Mouse (Mus musculus): Measurements from ENCODE around the gene Spty2d1. TPM values are rescaled to one million over a fixed set of nuclear protein-coding genes. Genes with fewer than 3 reads are reported as not detected.

The Spty2d1 gene
- polyA plus RNA-seq, 1 experiment from 2014 or later: 11.8 TPM

DNA sequence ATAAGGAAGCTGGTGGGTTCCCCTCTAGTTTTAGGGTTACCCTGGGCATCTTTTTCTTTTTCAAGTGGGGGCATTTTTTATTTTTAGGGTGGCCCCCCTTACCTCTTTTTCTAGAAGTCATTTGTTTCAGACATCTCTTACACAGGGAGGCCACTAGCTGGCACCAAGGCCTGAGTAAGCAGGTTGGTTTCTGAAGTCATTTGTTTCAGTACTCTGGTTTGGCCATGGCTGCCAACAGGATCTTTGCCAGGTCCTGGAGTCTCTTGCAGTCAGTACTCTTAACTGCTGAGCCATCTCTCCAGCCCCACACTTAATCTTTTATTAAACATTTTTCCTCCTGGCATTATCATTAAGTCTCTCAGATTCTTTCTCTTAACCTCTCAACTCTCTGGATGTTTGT is 46.1 kb downstream of the Spty2d1 start:
- no peak for DNase-seq (ENCODE audit: low spot score)
- no peak; the same call in 1 of the 2 replicates for TF ChIP-seq CTCF (IDR thresholded peaks at IDR 0.05; ENCODE audit: low read depth)
- no peak overlapping the region for H3K4me2 ChIP-seq (replicated peaks; ENCODE audit: low read depth)
- H3K36me3 ChIP-seq (ENCODE audit: control insufficient read depth, insufficient read depth, low read length): no peaks in the 10 kb centered on the region
- peak overlapping the region; percentile 84 for H3K27ac ChIP-seq (replicated peaks)
- no peak overlapping the region for H3K4me3 ChIP-seq (ENCODE audit: low read depth, low read length)
- no peak overlapping the region for H3K9ac ChIP-seq (ENCODE audit: low read length)
- H3K4me1 ChIP-seq (replicated peaks; ENCODE audit: control insufficient read depth, insufficient read depth): 0 out of 2 replicates have a peak, but pooled peaks cover 2% of the 10 kb centered on the region
- ATAC-seq (ENCODE audit: low FRiP score, low TSS enrichment): no peak
- no peaks in the 10 kb centered on the region for H3K9me3 ChIP-seq (ENCODE audit: control insufficient read depth, low read length)
- no peaks in the 10 kb centered on the region for H3K27me3 ChIP-seq (ENCODE audit: control insufficient read depth, insufficient read depth, low read length)

DNA sequence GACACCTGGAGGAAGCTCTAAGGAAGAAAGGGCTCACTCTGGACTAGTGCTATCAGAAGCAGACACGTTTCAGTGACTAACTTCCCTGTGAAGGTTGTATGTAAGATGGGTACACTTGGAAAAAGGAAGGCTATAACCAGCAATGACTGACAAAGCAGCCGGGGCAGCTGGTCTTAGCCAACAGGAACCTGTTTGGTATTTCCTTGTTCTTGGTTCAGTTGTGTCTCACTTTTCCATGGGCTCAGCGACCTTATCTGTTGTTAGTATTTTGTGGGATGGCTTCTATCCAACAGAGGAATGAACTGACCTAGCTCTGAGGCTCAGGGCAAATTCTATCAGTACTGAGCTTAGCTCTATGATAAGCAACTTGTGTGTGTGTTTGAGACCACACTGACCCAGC is 47.2 kb downstream of the Spty2d1 start:
- no peak for TF ChIP-seq EP300 (optimal IDR thresholded peaks at IDR 0.05)
- TF ChIP-seq CTCF (IDR thresholded peaks at IDR 0.05; ENCODE audit: low read depth): no peak
- no peaks in the 10 kb centered on the region for H3K9me3 ChIP-seq (ENCODE audit: control insufficient read depth, low read length)
- H3K9ac ChIP-seq (ENCODE audit: low read length): no peak overlapping the region
- no peak overlapping the region for H3K4me3 ChIP-seq (ENCODE audit: low read depth, low read length)
- H3K36me3 ChIP-seq (ENCODE audit: control insufficient read depth, insufficient read depth, low read length): no peaks in the 10 kb centered on the region
- DNase-seq (ENCODE audit: low spot score): no peak
- H3K4me2 ChIP-seq (replicated peaks; ENCODE audit: low read depth): no peak overlapping the region
- 55% methylated on average over 3 of the region's 3 CpGs for WGBS
- H3K27me3 ChIP-seq (ENCODE audit: control insufficient read depth, insufficient read depth, low read length): no peaks in the 10 kb centered on the region
- H3K4me1 ChIP-seq (replicated peaks; ENCODE audit: control insufficient read depth, insufficient read depth): 0 out of 2 replicates have a peak, but pooled peaks cover 2% of the 10 kb centered on the region
- no peak overlapping the region for H3K27ac ChIP-seq (replicated peaks)
- no peak for ATAC-seq (ENCODE audit: low FRiP score, low TSS enrichment)

DNA sequence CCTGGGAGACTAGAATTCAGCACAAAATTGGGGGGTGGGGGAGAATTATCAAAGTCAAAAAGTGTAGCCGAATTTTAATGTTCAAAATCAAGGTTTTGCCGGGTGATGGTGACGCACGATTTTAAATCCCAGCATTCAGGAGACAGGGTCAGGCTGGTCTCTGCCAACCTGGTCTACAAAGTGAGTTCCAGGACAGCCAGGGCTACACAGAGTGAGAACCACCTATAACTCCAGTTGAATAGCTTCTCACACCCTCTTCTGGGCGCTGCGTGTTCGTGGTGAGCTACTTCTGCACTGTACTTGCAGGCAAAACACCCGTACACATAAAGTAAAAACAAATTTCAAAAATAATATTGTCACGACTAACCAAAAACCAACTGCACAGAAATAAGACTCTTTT is 49.4 kb downstream of the Spty2d1 start:
- no peak for DNase-seq (ENCODE audit: low spot score)
- 12% methylated on average over 9 of the region's 9 CpGs for WGBS
- H3K36me3 ChIP-seq (ENCODE audit: control insufficient read depth, insufficient read depth, low read length): no peaks in the 10 kb centered on the region; the same call in 1 of the 2 replicates
- peak overlapping the region; percentile 92 for H3K4me2 ChIP-seq (replicated peaks; ENCODE audit: low read depth)
- H3K9ac ChIP-seq (ENCODE audit: low read length): peak overlapping the region; percentile 77
- H3K27me3 ChIP-seq (ENCODE audit: control insufficient read depth, insufficient read depth, low read length): no peaks in the 10 kb centered on the region
- TF ChIP-seq CTCF (IDR thresholded peaks at IDR 0.05; ENCODE audit: low read depth) (no peak), EP300 (optimal IDR thresholded peaks at IDR 0.05) (no peak)
- H3K4me3 ChIP-seq (ENCODE audit: low read depth, low read length): peak overlapping the region; percentile 71
- H3K27ac ChIP-seq (replicated peaks): no peak overlapping the region
- H3K9me3 ChIP-seq (ENCODE audit: control insufficient read depth, low read length): no peaks in the 10 kb centered on the region
- ATAC-seq (ENCODE audit: low FRiP score, low TSS enrichment): no peak
- 0 out of 2 replicates have a peak, but pooled peaks cover 2% of the 10 kb centered on the region for H3K4me1 ChIP-seq (replicated peaks; ENCODE audit: control insufficient read depth, insufficient read depth)

DNA sequence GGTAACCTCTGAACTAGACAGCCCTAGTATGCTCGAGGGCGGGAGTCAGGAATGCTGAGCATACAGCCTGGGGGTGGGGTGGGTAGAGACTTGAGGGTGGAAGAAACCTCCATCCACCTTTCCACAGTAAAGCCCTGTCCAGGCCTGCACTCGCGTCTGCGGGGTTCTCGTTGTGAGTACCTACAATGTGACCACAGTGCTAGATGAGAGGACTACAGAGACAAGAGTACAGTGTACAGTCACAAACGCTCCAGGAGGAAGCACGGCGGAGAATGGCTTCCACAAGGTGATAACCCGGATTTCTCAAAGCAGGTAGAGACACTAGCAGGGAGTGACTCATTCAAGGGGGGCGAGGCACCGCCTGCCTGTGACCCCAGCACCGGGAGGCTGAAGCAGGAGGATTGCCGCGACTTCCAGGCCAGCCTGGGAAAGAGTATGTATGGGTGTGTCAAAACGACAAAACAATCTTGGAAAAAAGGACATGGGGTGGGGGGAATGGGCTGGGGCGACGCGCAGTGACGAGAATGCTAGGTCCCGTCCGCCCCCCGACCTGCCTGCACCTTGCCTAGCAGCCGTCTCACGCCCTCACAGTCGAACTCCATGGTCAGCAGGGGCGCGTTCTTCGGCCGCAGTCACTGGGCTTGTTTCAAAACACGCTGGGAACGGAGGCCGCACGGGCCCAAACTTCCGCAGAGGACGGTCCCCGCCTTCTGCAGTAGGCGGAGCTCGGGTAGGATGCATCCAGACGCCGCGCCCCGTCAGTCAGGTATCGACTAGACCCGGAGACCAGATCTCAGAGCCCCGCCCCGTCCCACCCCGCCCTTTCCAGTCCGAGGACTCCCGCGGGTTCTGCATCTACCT is 50.1 kb downstream of the Spty2d1 start, which contains the start of gene Uevld:
Gene Uevld (minus strand): TSS at position 697 of the 861 bp plus-strand sequence.
- Histone ChIP-seq H3K4me3 (ENCODE audit: low read depth, low read length) (peak within 1 kb of the TSS; percentile 71), H3K9me3 (ENCODE audit: control insufficient read depth, low read length) (no peaks in the 10 kb centered on the region), H3K4me1 (replicated peaks; ENCODE audit: control insufficient read depth, insufficient read depth) (0 out of 2 replicates have a peak, but pooled peaks cover 2% of the 10 kb centered on the region), H3K9ac (ENCODE audit: low read length) (peak within 1 kb of the TSS; percentile 77), H3K4me2 (replicated peaks; ENCODE audit: low read depth) (peak within 1 kb of the TSS; percentile 92), H3K36me3 (ENCODE audit: control insufficient read depth, insufficient read depth, low read length) (peaks cover 5% of the 10 kb centered on the region; the same call in 1 of the 2 replicates), H3K27me3 (ENCODE audit: control insufficient read depth, insufficient read depth, low read length) (no peaks in the 10 kb centered on the region), H3K27ac (replicated peaks) (peak within 1 kb of the TSS; percentile 77)
- ATAC-seq (ENCODE audit: low FRiP score, low TSS enrichment) (peak; percentile 94), DNase-seq (ENCODE audit: low spot score) (peak; percentile 98)
- TF ChIP-seq CTCF (IDR thresholded peaks at IDR 0.05; ENCODE audit: low read depth): peak; percentile 54
- no peak for TF ChIP-seq EP300 (optimal IDR thresholded peaks at IDR 0.05)
- WGBS: under 1% methylated on average over 50 of the region's 51 CpGs

Other genes starting within 250 kb of the Spty2d1 start
- 6.4 and 7.0 TPM in 2 replicates for gene Hps5, start 212.3 kb downstream of the Spty2d1 start, polyA plus RNA-seq (2015; fragmentation: Nextera tagmentation; extraction: Ambion mirVana)
- 28.0 and 29.0 TPM in 2 replicates for gene Gtf2h1, start 212.3 kb downstream of the Spty2d1 start, polyA plus RNA-seq (2015; fragmentation: Nextera tagmentation; extraction: Ambion mirVana)
- 718 and 816 TPM in 2 replicates for gene Ldha, start 166.9 kb downstream of the Spty2d1 start, polyA plus RNA-seq (2015; fragmentation: Nextera tagmentation; extraction: Ambion mirVana)
- gene Ldhc, start 147.2 kb downstream of the Spty2d1 start, polyA plus RNA-seq (2015; fragmentation: Nextera tagmentation; extraction: Ambion mirVana): not detected in 2 replicates
- gene Tsg101, start 88.4 kb downstream of the Spty2d1 start, polyA plus RNA-seq (2015; fragmentation: Nextera tagmentation; extraction: Ambion mirVana): 127 and 131 TPM in 2 replicates
- 6.0 and 6.5 TPM in 2 replicates for gene Uevld, start 49.9 kb downstream of the Spty2d1 start, polyA plus RNA-seq (2015; fragmentation: Nextera tagmentation; extraction: Ambion mirVana)
- gene Gm9999, start 24.8 kb downstream of the Spty2d1 start, polyA plus RNA-seq (2015; fragmentation: Nextera tagmentation; extraction: Ambion mirVana): not detected in 2 replicates
- gene Tmem86a, start 42.2 kb upstream of the Spty2d1 start, polyA plus RNA-seq (2015; fragmentation: Nextera tagmentation; extraction: Ambion mirVana): 21.1 and 22.7 TPM in 2 replicates
- 0.33 and 0.42 TPM in 2 replicates for gene Ptpn5, start 125.3 kb upstream of the Spty2d1 start, polyA plus RNA-seq (2015; fragmentation: Nextera tagmentation; extraction: Ambion mirVana)
- not detected in 2 replicates for gene Mrgpra6, start 196.5 kb upstream of the Spty2d1 start, polyA plus RNA-seq (2015; fragmentation: Nextera tagmentation; extraction: Ambion mirVana)
- gene Mrgpra9, start 244.4 kb upstream of the Spty2d1 start, polyA plus RNA-seq (2015; fragmentation: Nextera tagmentation; extraction: Ambion mirVana): not detected in 2 replicates

Data from stomach, postnatal 0 days (tissue).